17 mouse cellular contexts compared by ENCODE assay signal in the genomic region with DNA sequence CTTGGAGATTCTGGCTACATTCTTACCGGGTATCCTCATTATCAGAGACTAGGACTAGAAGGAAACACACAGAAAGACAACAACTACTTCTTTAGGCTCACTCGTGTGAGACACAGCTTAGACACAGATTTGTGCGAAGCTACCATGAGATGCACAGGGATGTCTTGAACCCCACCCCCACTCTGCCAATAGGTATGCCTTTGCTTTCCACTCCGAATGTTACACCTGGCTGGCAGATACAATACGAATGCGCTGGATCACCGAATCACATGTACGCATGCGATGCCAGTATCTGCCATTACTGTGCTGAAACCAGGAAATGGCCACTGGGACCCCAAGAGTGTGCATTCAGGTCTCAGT.
"Had no signal": no experiment of that assay in that cellular context is flagged by ENCODE, and none has a peak within 500 bp of the region (broad histone marks: within the 10 kb centered on the region; RNA-seq: fewer than 3 reads in every experiment).

No protein-coding gene starts in this region.

- H3K27ac ChIP-seq: neural tube, embryonic 12.5 days; neural tube, embryonic 13.5 days; neural tube, embryonic 15.5 days; stomach, embryonic 15.5 days; stomach, postnatal 0 days had no signal

- H3K9me3 ChIP-seq: neural tube, embryonic 12.5 days; neural tube, embryonic 13.5 days; neural tube, embryonic 15.5 days; stomach, embryonic 15.5 days had no signal

- DNase-seq: retina, postnatal 1 day; right cerebral cortex, adult 18-20 months; right cerebral cortex, postnatal 14 days; right cerebral cortex, postnatal 25 days; right cerebral cortex, postnatal 4 days; spleen, adult 18-20 months; thymus, adult 18-20 months; thymus, adult 2 months; thymus, postnatal 14 days; thymus, postnatal 25 days; thymus, postnatal 36 days; thymus, postnatal 4 days had no signal

- H3K4me1 ChIP-seq: stomach, embryonic 15.5 days had no signal

- H3K36me3 ChIP-seq: neural tube, embryonic 12.5 days; neural tube, embryonic 13.5 days; neural tube, embryonic 15.5 days; stomach, embryonic 15.5 days had no signal

- H3K4me2 ChIP-seq: neural tube, embryonic 12.5 days; neural tube, embryonic 13.5 days; neural tube, embryonic 15.5 days; stomach, embryonic 15.5 days had no signal

- H3K4me3 ChIP-seq: neural tube, embryonic 12.5 days; neural tube, embryonic 13.5 days; neural tube, embryonic 15.5 days; stomach, embryonic 15.5 days had no signal

- H3K27me3 ChIP-seq: neural tube, embryonic 12.5 days; neural tube, embryonic 13.5 days; neural tube, embryonic 15.5 days; stomach, embryonic 15.5 days had no signal

- H3K9ac ChIP-seq: neural tube, embryonic 12.5 days; neural tube, embryonic 13.5 days; neural tube, embryonic 15.5 days; stomach, embryonic 15.5 days had no signal
